Mouse (Mus musculus): ENCODE measurements around the gene Acsl1.

DNA sequence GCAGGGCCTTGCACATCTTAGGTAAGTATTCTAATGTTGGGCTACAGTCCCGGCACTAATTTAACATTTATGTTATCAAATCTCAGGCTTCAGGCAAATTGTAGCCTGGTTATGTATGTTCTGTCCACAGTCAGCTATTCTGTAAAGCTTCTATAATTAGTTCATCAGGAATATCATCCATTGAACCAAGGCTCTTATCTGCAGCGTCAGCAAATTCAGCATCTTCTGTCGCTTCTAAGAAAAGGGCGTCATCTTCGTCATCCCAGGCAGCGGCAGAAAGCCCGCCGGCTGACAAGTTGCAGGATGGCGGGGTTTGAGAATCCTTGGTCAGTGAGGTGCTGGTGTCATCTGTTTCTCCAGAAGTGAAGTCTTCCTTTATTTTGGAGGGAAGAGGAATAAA, 108.0 kb downstream of the Acsl1 start:
- TF ChIP-seq CTCF (IDR thresholded peaks at IDR 0.05; ENCODE audit: low read depth) (no peak), EP300 (IDR thresholded peaks at IDR 0.05; ENCODE audit: low read depth) (no peak)

Measured in heart, postnatal 0 days (tissue).